Mouse (Mus musculus): Measurements from ENCODE around the gene Foxl2.

DNA sequence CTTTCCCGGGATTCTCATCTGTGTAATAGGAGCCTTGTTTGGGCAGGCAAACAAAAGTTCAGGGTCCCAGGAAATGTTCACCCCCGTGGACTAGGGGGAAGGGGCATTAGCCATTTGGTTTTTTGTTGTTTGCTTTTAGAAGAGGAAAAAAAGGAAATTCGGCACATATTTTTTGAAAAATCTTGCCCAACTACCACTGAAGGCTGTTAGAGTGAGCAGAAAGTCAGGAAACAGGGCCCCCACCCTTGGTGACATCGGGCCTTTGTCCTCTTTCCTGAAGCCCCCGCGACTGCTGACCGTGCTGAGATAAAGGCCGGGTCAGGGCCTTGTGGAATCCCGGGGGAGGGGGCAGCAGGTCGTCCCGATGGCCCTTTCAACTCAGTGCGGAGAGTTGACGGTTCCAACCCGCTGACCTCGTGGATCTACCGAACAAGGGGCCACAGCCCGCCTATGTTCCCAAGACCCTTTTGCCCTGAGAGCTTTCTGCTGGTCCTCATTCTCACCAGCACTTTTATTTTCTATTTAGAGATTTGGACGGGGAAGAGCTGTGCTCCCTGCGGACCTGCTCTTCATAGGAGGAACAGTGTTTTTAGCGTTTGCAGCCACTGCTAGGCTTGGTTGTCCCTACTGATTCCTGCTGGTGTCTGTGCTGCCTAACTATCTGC lies 7.5 kb downstream of the Foxl2 start:
- TF ChIP-seq POLR2A (IDR thresholded peaks at IDR 0.05; ENCODE audit: insufficient read length, low read depth) = no peak
- TF ChIP-seq E2F4 (IDR thresholded peaks at IDR 0.05; ENCODE audit: insufficient read depth) = no peak
- TF ChIP-seq MYOG (IDR thresholded peaks at IDR 0.05; ENCODE audit: control insufficient read depth in 1 of 3, insufficient read depth in 1 of 3, insufficient read length in 2 of 3, low read depth in 2 of 3) = no peak
- no peak for TF ChIP-seq MYOD1 (IDR thresholded peaks at IDR 0.05; ENCODE audit: control insufficient read depth in 1 of 3, insufficient read length in 2 of 3, low read depth in 2 of 3)
- no peak for TF ChIP-seq MAX (IDR thresholded peaks at IDR 0.05; ENCODE audit: low read depth)
- no peak for TF ChIP-seq CEBPB (IDR thresholded peaks at IDR 0.05; ENCODE audit: insufficient read depth, poor library complexity, severe bottlenecking)
- TF ChIP-seq POLR2AphosphoS2 (IDR thresholded peaks at IDR 0.05; ENCODE audit: insufficient read length, low read depth) = no peak
- TF ChIP-seq TCF12 (IDR thresholded peaks at IDR 0.05; ENCODE audit: insufficient read depth, poor library complexity, severe bottlenecking) = no peak
- TF ChIP-seq USF1 (IDR thresholded peaks at IDR 0.05; ENCODE audit: low read depth) = no peak
- no peak for TF ChIP-seq SRF (IDR thresholded peaks at IDR 0.05; ENCODE audit: control insufficient read depth, insufficient read length, low read depth)
- no peak for TF ChIP-seq REST (IDR thresholded peaks at IDR 0.05; ENCODE audit: insufficient read depth, insufficient read length)
- TF ChIP-seq TCF3 (IDR thresholded peaks at IDR 0.05; ENCODE audit: insufficient read length, low read depth) = no peak
